ENCODE assay signal across 15 mouse cellular contexts in the genomic region with DNA sequence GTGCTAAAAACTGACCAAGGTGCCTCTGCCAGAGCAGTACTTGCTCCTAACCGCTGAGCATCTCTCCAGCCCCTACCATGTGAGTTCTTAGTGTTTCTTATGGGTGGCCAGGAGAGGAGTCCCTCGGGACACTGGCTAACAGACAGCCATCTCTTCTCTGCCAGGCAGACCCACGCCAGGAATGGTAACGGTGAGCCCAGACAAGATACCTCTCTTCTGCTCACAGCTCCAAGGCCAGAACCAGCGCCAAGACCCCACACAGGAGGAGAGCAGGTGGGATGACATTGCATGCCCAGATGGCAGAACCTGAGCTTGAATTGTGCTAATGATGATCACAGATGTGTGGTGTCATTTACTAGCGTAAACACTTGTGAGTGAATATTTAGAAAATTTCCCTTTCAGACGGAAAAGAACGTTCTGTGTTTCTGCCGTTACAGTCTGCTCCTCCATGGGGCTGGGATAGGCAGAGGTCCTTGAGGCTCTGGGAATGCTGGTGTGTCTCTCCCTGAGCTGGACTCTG.
"Had no signal": no experiment of that assay in that cellular context is flagged by ENCODE, and none has a peak within 500 bp of the region (broad histone marks: within the 10 kb centered on the region; RNA-seq: fewer than 3 reads in every experiment).

No protein-coding gene starts in this region.

- H3K4me3 ChIP-seq: kidney, embryonic 15.5 days; limb, embryonic 10.5 days; liver, embryonic 15.5 days; midbrain, embryonic 10.5 days; myocyte had no signal

- DNase-seq: kidney, adult 2 months; kidney, postnatal 14 days; lung, adult 2 months; lung, postnatal 36 days; midbrain, embryonic 14.5 days; retina, postnatal 1 day; right cerebral cortex, postnatal 14 days; thymus, postnatal 36 days had no signal

- H3K4me1 ChIP-seq: liver, embryonic 15.5 days had no signal

- H3K4me2 ChIP-seq: kidney, embryonic 15.5 days; liver, embryonic 11.5 days; liver, embryonic 15.5 days had no signal

- H3K9me3 ChIP-seq: kidney, embryonic 15.5 days; limb, embryonic 10.5 days; liver, embryonic 15.5 days had no signal

- H3K27ac ChIP-seq: kidney, embryonic 15.5 days; limb, embryonic 10.5 days; liver, embryonic 15.5 days; midbrain, embryonic 10.5 days had no signal

- H3K36me3 ChIP-seq: kidney, embryonic 15.5 days; limb, embryonic 10.5 days; liver, embryonic 15.5 days; midbrain, embryonic 10.5 days had no signal

- ATAC-seq: lung, postnatal 0 days had no signal

- H3K9ac ChIP-seq: kidney, embryonic 15.5 days; liver, embryonic 15.5 days had no signal
